Mouse (Mus musculus): ENCODE measurements around the gene Elavl3. TPM values are rescaled to one million over a fixed set of nuclear protein-coding genes. Genes with fewer than 3 reads are reported as not detected.
A peak's percentile ranks its signal among the peaks of the same experiment; 100 is the strongest.

Gene Elavl3
- polyA plus RNA-seq, 1 experiment from 2014 or later, result 6.2 TPM

- Histone ChIP-seq H3K4me1 (replicated peaks; ENCODE audit: control insufficient read depth, insufficient read depth, low read length) (peaks cover 4% of the 10 kb centered on the region; the same call in 1 of the 2 replicates), H3K9me3 (ENCODE audit: control insufficient read depth, low read length) (no peaks in the 10 kb centered on the region), H3K9ac (ENCODE audit: low read length) (no peak overlapping the region), H3K27ac (ENCODE audit: low read depth) (no peak overlapping the region), H3K4me3 (ENCODE audit: low read depth, low read length) (no peak overlapping the region), H3K4me2 (ENCODE audit: low read length) (no peak overlapping the region), H3K36me3 (ENCODE audit: control insufficient read depth, insufficient read depth, low read length) (peaks cover 45% of the 10 kb centered on the region), H3K27me3 (replicated peaks; ENCODE audit: control insufficient read depth, insufficient read depth, low read length) (no peaks in the 10 kb centered on the region)
- DNase-seq (ENCODE audit: low spot score) (no peak), ATAC-seq (replicated peaks; ENCODE audit: low FRiP score, low TSS enrichment, low read depth) (no peak)
- WGBS, result 81% methylated on average over 5 of the region's 5 CpGs
These were observed 15.4 kb upstream of the Elavl3 start for GRCm38 (mm10) chr9:22067195-22067594.

GRCm38 (mm10) chr9:22066433-22066832, 14.6 kb upstream of the Elavl3 start:
- no peak overlapping the region for H3K27ac ChIP-seq (ENCODE audit: low read depth)
- ATAC-seq (replicated peaks; ENCODE audit: low FRiP score, low TSS enrichment, low read depth) (no peak), DNase-seq (ENCODE audit: low spot score) (peak; percentile 63)
- 74% methylated on average over 3 of the region's 3 CpGs for WGBS
- no peak overlapping the region for H3K4me3 ChIP-seq (ENCODE audit: low read depth, low read length)
- no peak overlapping the region for H3K4me2 ChIP-seq (ENCODE audit: low read length)
- H3K9me3 ChIP-seq (ENCODE audit: control insufficient read depth, low read length), result no peaks in the 10 kb centered on the region
- no peaks in the 10 kb centered on the region for H3K27me3 ChIP-seq (replicated peaks; ENCODE audit: control insufficient read depth, insufficient read depth, low read length)
- H3K36me3 ChIP-seq (ENCODE audit: control insufficient read depth, insufficient read depth, low read length), result peaks cover 53% of the 10 kb centered on the region
- no peak overlapping the region for H3K9ac ChIP-seq (ENCODE audit: low read length)
- H3K4me1 ChIP-seq (replicated peaks; ENCODE audit: control insufficient read depth, insufficient read depth, low read length), result peaks cover 4% of the 10 kb centered on the region; the same call in 1 of the 2 replicates

- 95% methylated on average over 11 of the region's 11 CpGs for WGBS
- Histone ChIP-seq H3K9me3 (ENCODE audit: control insufficient read depth, low read length) (no peaks in the 10 kb centered on the region), H3K27ac (ENCODE audit: low read depth) (no peak overlapping the region), H3K27me3 (replicated peaks; ENCODE audit: control insufficient read depth, insufficient read depth, low read length) (no peaks in the 10 kb centered on the region), H3K4me2 (ENCODE audit: low read length) (no peak overlapping the region), H3K36me3 (ENCODE audit: control insufficient read depth, insufficient read depth, low read length) (peaks cover 59% of the 10 kb centered on the region), H3K4me3 (ENCODE audit: low read depth, low read length) (no peak overlapping the region), H3K9ac (ENCODE audit: low read length) (no peak overlapping the region), H3K4me1 (replicated peaks; ENCODE audit: control insufficient read depth, insufficient read depth, low read length) (peaks cover 4% of the 10 kb centered on the region; the same call in 1 of the 2 replicates)
- DNase-seq (ENCODE audit: low spot score) (no peak), ATAC-seq (replicated peaks; ENCODE audit: low FRiP score, low TSS enrichment, low read depth) (no peak)
These were observed 13.8 kb upstream of the Elavl3 start for GRCm38 (mm10) chr9:22065642-22066041.

- no peaks in the 10 kb centered on the region for H3K27me3 ChIP-seq (replicated peaks; ENCODE audit: control insufficient read depth, insufficient read depth, low read length)
These were observed 12.5 kb upstream of the Elavl3 start for GRCm38 (mm10) chr9:22064341-22064740.

GRCm38 (mm10) chr9:22061339-22061738, 9.5 kb upstream of the Elavl3 start:
- Histone ChIP-seq H3K27me3 (replicated peaks; ENCODE audit: control insufficient read depth, insufficient read depth, low read length) (no peaks in the 10 kb centered on the region), H3K9ac (ENCODE audit: low read length) (no peak overlapping the region), H3K9me3 (ENCODE audit: control insufficient read depth, low read length) (no peaks in the 10 kb centered on the region), H3K27ac (ENCODE audit: low read depth) (no peak overlapping the region), H3K4me2 (ENCODE audit: low read length) (no peak overlapping the region), H3K4me3 (ENCODE audit: low read depth, low read length) (no peak overlapping the region), H3K36me3 (ENCODE audit: control insufficient read depth, insufficient read depth, low read length) (peaks cover 77% of the 10 kb centered on the region), H3K4me1 (replicated peaks; ENCODE audit: control insufficient read depth, insufficient read depth, low read length) (no peaks in the 10 kb centered on the region)
- 75% methylated on average over 2 of the region's 2 CpGs for WGBS
- DNase-seq (ENCODE audit: low spot score) (no peak), ATAC-seq (replicated peaks; ENCODE audit: low FRiP score, low TSS enrichment, low read depth) (no peak)

More at GRCm38 (mm10) chr9:22064341-22064740, 12.5 kb upstream of the Elavl3 start:
- no peak overlapping the region for H3K4me2 ChIP-seq (ENCODE audit: low read length)
- H3K4me3 ChIP-seq (ENCODE audit: low read depth, low read length), result no peak overlapping the region
- peaks cover 66% of the 10 kb centered on the region for H3K36me3 ChIP-seq (ENCODE audit: control insufficient read depth, insufficient read depth, low read length)
- no peak overlapping the region for H3K9ac ChIP-seq (ENCODE audit: low read length)
- H3K4me1 ChIP-seq (replicated peaks; ENCODE audit: control insufficient read depth, insufficient read depth, low read length), result no peaks in the 10 kb centered on the region
- WGBS, result 87% methylated on average over 3 of the region's 3 CpGs
- H3K27ac ChIP-seq (ENCODE audit: low read depth), result no peak overlapping the region
- DNase-seq (ENCODE audit: low spot score), result no peak
- ATAC-seq (replicated peaks; ENCODE audit: low FRiP score, low TSS enrichment, low read depth), result no peak
- no peaks in the 10 kb centered on the region for H3K9me3 ChIP-seq (ENCODE audit: control insufficient read depth, low read length)

GRCm38 (mm10) chr9:22058011-22058424, 6.2 kb upstream of the Elavl3 start:
- H3K9ac ChIP-seq (ENCODE audit: low read length), result no peak overlapping the region
- peaks cover 28% of the 10 kb centered on the region for H3K27me3 ChIP-seq (replicated peaks; ENCODE audit: control insufficient read depth, insufficient read depth, low read length)
- ATAC-seq (replicated peaks; ENCODE audit: low FRiP score, low TSS enrichment, low read depth) (no peak), DNase-seq (ENCODE audit: low spot score) (no peak)
- no peak overlapping the region for H3K4me3 ChIP-seq (ENCODE audit: low read depth, low read length)
- peaks cover 48% of the 10 kb centered on the region for H3K36me3 ChIP-seq (ENCODE audit: control insufficient read depth, insufficient read depth, low read length)
- no peaks in the 10 kb centered on the region for H3K9me3 ChIP-seq (ENCODE audit: control insufficient read depth, low read length)
- no peak overlapping the region for H3K27ac ChIP-seq (ENCODE audit: low read depth)
- H3K4me2 ChIP-seq (ENCODE audit: low read length), result no peak overlapping the region
- 94% methylated on average over 9 of the region's 9 CpGs for WGBS
- H3K4me1 ChIP-seq (replicated peaks; ENCODE audit: control insufficient read depth, insufficient read depth, low read length), result peaks cover 3% of the 10 kb centered on the region; the same call in 1 of the 2 replicates

GRCm38 (mm10) chr9:22057031-22057517, 5.3 kb upstream of the Elavl3 start:
- Histone ChIP-seq H3K4me1 (replicated peaks; ENCODE audit: control insufficient read depth, insufficient read depth, low read length) (peaks cover 3% of the 10 kb centered on the region; the same call in 1 of the 2 replicates), H3K4me2 (ENCODE audit: low read length) (no peak overlapping the region), H3K27ac (ENCODE audit: low read depth) (no peak overlapping the region), H3K4me3 (ENCODE audit: low read depth, low read length) (no peak overlapping the region), H3K9me3 (ENCODE audit: control insufficient read depth, low read length) (no peaks in the 10 kb centered on the region), H3K36me3 (ENCODE audit: control insufficient read depth, insufficient read depth, low read length) (peaks cover 44% of the 10 kb centered on the region), H3K27me3 (replicated peaks; ENCODE audit: control insufficient read depth, insufficient read depth, low read length) (peaks cover 37% of the 10 kb centered on the region), H3K9ac (ENCODE audit: low read length) (no peak overlapping the region)
- DNase-seq (ENCODE audit: low spot score), result no peak
- 92% methylated on average over 9 of the region's 9 CpGs for WGBS
- no peak for ATAC-seq (replicated peaks; ENCODE audit: low FRiP score, low TSS enrichment, low read depth)

- Histone ChIP-seq H3K9ac (ENCODE audit: low read length) (no peak overlapping the region), H3K4me3 (ENCODE audit: low read depth, low read length) (no peak overlapping the region), H3K9me3 (ENCODE audit: control insufficient read depth, low read length) (no peaks in the 10 kb centered on the region), H3K27ac (ENCODE audit: low read depth) (no peak overlapping the region), H3K4me1 (replicated peaks; ENCODE audit: control insufficient read depth, insufficient read depth, low read length) (peaks cover 9% of the 10 kb centered on the region), H3K27me3 (replicated peaks; ENCODE audit: control insufficient read depth, insufficient read depth, low read length) (peaks cover 44% of the 10 kb centered on the region), H3K4me2 (ENCODE audit: low read length) (no peak overlapping the region), H3K36me3 (ENCODE audit: control insufficient read depth, insufficient read depth, low read length) (peaks cover 37% of the 10 kb centered on the region)
- DNase-seq (ENCODE audit: low spot score) (no peak), ATAC-seq (replicated peaks; ENCODE audit: low FRiP score, low TSS enrichment, low read depth) (no peak)
- 74% methylated on average over 9 of the region's 9 CpGs for WGBS
These were observed 4.6 kb upstream of the Elavl3 start for GRCm38 (mm10) chr9:22056303-22056910.

- Histone ChIP-seq H3K9ac (ENCODE audit: low read length) (no peak overlapping the region), H3K27me3 (replicated peaks; ENCODE audit: control insufficient read depth, insufficient read depth, low read length) (peaks cover 51% of the 10 kb centered on the region), H3K27ac (ENCODE audit: low read depth) (no peak overlapping the region), H3K36me3 (ENCODE audit: control insufficient read depth, insufficient read depth, low read length) (peaks cover 31% of the 10 kb centered on the region), H3K4me3 (ENCODE audit: low read depth, low read length) (no peak overlapping the region), H3K9me3 (ENCODE audit: control insufficient read depth, low read length) (no peaks in the 10 kb centered on the region), H3K4me1 (replicated peaks; ENCODE audit: control insufficient read depth, insufficient read depth, low read length) (peaks cover 14% of the 10 kb centered on the region), H3K4me2 (ENCODE audit: low read length) (no peak overlapping the region)
- 32% methylated on average over 29 of the region's 29 CpGs for WGBS
- no peak for DNase-seq (ENCODE audit: low spot score)
- no peak for ATAC-seq (replicated peaks; ENCODE audit: low FRiP score, low TSS enrichment, low read depth)
These were observed 3.9 kb upstream of the Elavl3 start for GRCm38 (mm10) chr9:22055713-22056112.
